Mouse (Mus musculus): ENCODE results near the gene Rap1gap. TPM values are rescaled to one million over a fixed set of nuclear protein-coding genes. Genes with fewer than 3 reads are reported as not detected.

The Rap1gap gene
- total RNA-seq, 2 experiments from 2014 or later = 6.9 to 14.3 TPM

GRCm38 (mm10) chr4:137778397-137779184, 114.1 kb downstream of the Rap1gap start:
- no peak for DNase-seq

Other genes starting within 250 kb of the Rap1gap start
- not detected for gene Cela3b, start 234.2 kb upstream of the Rap1gap start, total RNA-seq (2021)
- gene 1700013G24Rik, start 211.4 kb upstream of the Rap1gap start, total RNA-seq (2021) = not detected
- 100 to 1,000 TPM; 467 to 506 TPM for gene Hspg2, start 196.0 kb upstream of the Rap1gap start, total RNA-seq (2021)
- not detected for gene Ldlrad2, start 90.2 kb upstream of the Rap1gap start, total RNA-seq (2021)
- gene Usp48, start 71.0 kb upstream of the Rap1gap start, total RNA-seq (2021) = 10 to 100 TPM; 42.1 to 51.7 TPM
- 1 to 10 TPM; 8.9 to 9.0 TPM for gene Alpl, start 131.7 kb downstream of the Rap1gap start, total RNA-seq (2021)
- gene Ece1, start 197.5 kb downstream of the Rap1gap start, total RNA-seq (2021) = 100 to 1,000 TPM; 119 to 133 TPM